Mouse (Mus musculus): ENCODE data around the gene Defb43.
A peak's percentile ranks its signal among the peaks of the same experiment; 100 is the strongest.

The Defb43 gene

GRCm38 (mm10) chr14:63011471-63011870, at the start of gene Defb43:
Gene Defb43, plus strand, starts transcription at chr14:63011771.
- no peak for DNase-seq (ENCODE audit: low spot score in 2 of 2)

GRCm38 (mm10) chr14:62963632-62964031, 47.9 kb upstream of the Defb43 start:
- no peak for DNase-seq (ENCODE audit: low spot score in 2 of 2)

GRCm38 (mm10) chr14:62965342-62965741, 46.2 kb upstream of the Defb43 start:
- no peak for DNase-seq (ENCODE audit: low spot score in 2 of 2)

GRCm38 (mm10) chr14:62965811-62966520, 45.6 kb upstream of the Defb43 start:
- DNase-seq (ENCODE audit: low spot score in 2 of 2), result no peak

GRCm38 (mm10) chr14:62975046-62975445, 36.5 kb upstream of the Defb43 start:
- peak; percentile 70 to 77 for DNase-seq (ENCODE audit: low spot score in 2 of 2)

GRCm38 (mm10) chr14:62979815-62980214, 31.8 kb upstream of the Defb43 start:
- no peak for DNase-seq (ENCODE audit: low spot score in 2 of 2)

- DNase-seq (ENCODE audit: low spot score in 2 of 2), result no peak
Observed at GRCm38 (mm10) chr14:62984410-62984809, 27.2 kb upstream of the Defb43 start, which contains the start of gene Defb48. Gene Defb48, minus strand, starts transcription at chr14:62984510.

- no peak for DNase-seq (ENCODE audit: low spot score in 2 of 2)
Observed at GRCm38 (mm10) chr14:62991271-62991670, 20.3 kb upstream of the Defb43 start.

GRCm38 (mm10) chr14:62991849-62992510, 19.6 kb upstream of the Defb43 start:
- DNase-seq (ENCODE audit: low spot score in 2 of 2), result no peak

GRCm38 (mm10) chr14:62997777-62998176, 13.8 kb upstream of the Defb43 start, which contains the start of gene Defb47:
Gene Defb47, plus strand, starts transcription at chr14:62998077.
- no peak for DNase-seq (ENCODE audit: low spot score in 2 of 2)

- no peak for DNase-seq (ENCODE audit: low spot score in 2 of 2)
Observed at GRCm38 (mm10) chr14:62998977-62999376, 12.6 kb upstream of the Defb43 start.

- no peak for DNase-seq (ENCODE audit: low spot score in 2 of 2)
Observed at GRCm38 (mm10) chr14:63002588-63002987, 9.0 kb upstream of the Defb43 start.

GRCm38 (mm10) chr14:63013082-63013481, 1.5 kb downstream of the Defb43 start:
- no peak for DNase-seq (ENCODE audit: low spot score in 2 of 2)

- peak in 1 of 2 experiments; percentile 5 for DNase-seq (ENCODE audit: low spot score in 2 of 2)
Observed at GRCm38 (mm10) chr14:63014667-63015066, 3.1 kb downstream of the Defb43 start.

GRCm38 (mm10) chr14:63020524-63021156, 9.1 kb downstream of the Defb43 start:
- peak; percentile 38 to 40 for DNase-seq (ENCODE audit: low spot score in 2 of 2)

- DNase-seq (ENCODE audit: low spot score in 2 of 2), result no peak
Observed at GRCm38 (mm10) chr14:63046691-63047090, 35.1 kb downstream of the Defb43 start, which contains the start of gene Defb42. Gene Defb42, plus strand, starts transcription at chr14:63046991.

GRCm38 (mm10) chr14:63049910-63050370, 38.4 kb downstream of the Defb43 start, which contains the start of gene Defb30:
Gene Defb30, minus strand, starts transcription at chr14:63049960.
- no peak for DNase-seq (ENCODE audit: low spot score in 2 of 2)

GRCm38 (mm10) chr14:63050769-63051168, 39.2 kb downstream of the Defb43 start:
- peak; percentile 29 to 45 for DNase-seq (ENCODE audit: low spot score in 2 of 2)

GRCm38 (mm10) chr14:63054729-63055128, 43.2 kb downstream of the Defb43 start:
- DNase-seq (ENCODE audit: low spot score in 2 of 2), result peak in 1 of 2 experiments; percentile 7

- no peak for DNase-seq (ENCODE audit: low spot score in 2 of 2)
Observed at GRCm38 (mm10) chr14:63060361-63060760, 48.8 kb downstream of the Defb43 start.

GRCm38 (mm10) chr14:63062184-63062583, 50.6 kb downstream of the Defb43 start:
- no peak for DNase-seq (ENCODE audit: low spot score in 2 of 2)

GRCm38 (mm10) chr14:63065391-63065790, 53.8 kb downstream of the Defb43 start:
- no peak for DNase-seq (ENCODE audit: low spot score in 2 of 2)
